Mouse (Mus musculus) olfactory bulb, adult 2 months (tissue): ENCODE results near the gene Pdc.
"Not testable (repeated sequence)": the region's sequence is repeated elsewhere in the genome, so short reads cannot be mapped to it uniquely, and the experiment has no call there.

Experiments used
- CTCF ChIP-seq: fragments of 200-500 bp; IDR thresholded peaks from 2 replicates; pipeline ENCODE4 v1.5.1; 2012; ENCODE audit warnings: low read depth, mild to moderate bottlenecking, low read length, moderate library complexity; ENCODE audit not compliant: insufficient read depth
- POLR2A ChIP-seq: fragments of 200-500 bp; IDR thresholded peaks from 2 replicates; pipeline ENCODE4 v1.6.1; 2012; ENCODE audit warnings: mild to moderate bottlenecking, low read depth, low read length, moderate library complexity; ENCODE audit not compliant: insufficient read depth

DNA sequence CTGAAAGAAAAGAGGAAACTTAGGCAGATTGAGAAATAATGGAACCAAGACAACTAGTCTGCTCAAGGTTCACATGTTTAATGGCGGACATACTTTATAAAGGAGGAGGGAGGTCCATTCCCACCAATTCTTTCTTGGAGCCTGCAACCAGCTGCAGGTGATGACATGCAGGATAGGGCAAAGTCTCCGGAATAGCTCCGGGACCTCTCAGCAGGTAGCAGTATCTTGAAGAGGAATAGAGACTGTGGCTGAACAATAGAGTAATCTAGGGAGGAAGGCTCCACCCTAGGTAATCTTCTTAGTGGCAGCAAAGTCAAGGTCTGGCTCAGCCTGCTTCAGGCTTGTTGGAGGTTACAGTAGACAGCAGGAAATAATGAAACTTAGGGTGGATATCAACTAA lies 25.2 kb upstream of the Pdc start:
- TF ChIP-seq CTCF, POLR2A: not testable (repeated sequence)
